Mouse (Mus musculus) limb, embryonic 14.5 days (tissue): ENCODE measurements around the gene Slc25a18. TPM values are rescaled to one million over a fixed set of nuclear protein-coding genes. Genes with fewer than 3 reads are reported as not detected.

Source experiments
- ATAC-seq: fragments of 200-750 bp; cut with Nextera tagmentation; 2 replicates; pipeline ENCODE4 v1.8.0; 2017; ENCODE audit warnings: low read depth, moderate number of reproducible peaks, moderate TSS enrichment; ENCODE audit not compliant: low FRiP score
- DNase-seq: peaks from one replicate; pipeline ENCODE4 v3.0.0-alpha.2; 2015; ENCODE audit warnings: low spot score
- H3K27ac ChIP-seq: fragments of 300-500 bp; sonication (generic); replicated peaks from 2 replicates; pipeline ENCODE4 v1.5.1; 2014; ENCODE audit warnings: low read depth, mild to moderate bottlenecking, low read length, moderate library complexity, mixed read lengths
- H3K27me3 ChIP-seq: fragments of 300-500 bp; sonication (generic); 2 replicates; pipeline ENCODE4 v1.6.1; 2014; ENCODE audit warnings: low read length, mixed read lengths; ENCODE audit not compliant: control insufficient read depth, insufficient read depth
- H3K36me3 ChIP-seq: fragments of 300-500 bp; sonication (generic); 2 replicates; pipeline ENCODE4 v1.6.1; 2014; ENCODE audit warnings: mild to moderate bottlenecking, low read length, moderate library complexity, mixed read lengths; ENCODE audit not compliant: control insufficient read depth, insufficient read depth
- H3K4me1 ChIP-seq: fragments of 300-500 bp; sonication (generic); 2 replicates; pipeline ENCODE4 v1.6.1; 2014; ENCODE audit warnings: antibody characterized with exemption, low read length, mixed read lengths; ENCODE audit not compliant: control insufficient read depth, insufficient read depth
- H3K4me2 ChIP-seq: fragments of 300-500 bp; sonication (generic); replicated peaks from 2 replicates; pipeline ENCODE4 v1.6.1; 2014; ENCODE audit warnings: low read depth, mild to moderate bottlenecking, low read length, moderate library complexity; ENCODE audit not compliant: severe bottlenecking
- H3K4me3 ChIP-seq: fragments of 300-500 bp; sonication (generic); replicated peaks from 2 replicates; pipeline ENCODE4 v1.5.1; 2014; ENCODE audit warnings: low read length
- H3K9ac ChIP-seq: fragments of 300-500 bp; sonication (generic); 2 replicates; pipeline ENCODE4 v1.6.1; 2014; ENCODE audit warnings: mild to moderate bottlenecking, low read depth, low read length, moderate library complexity; ENCODE audit not compliant: severe bottlenecking
- H3K9me3 ChIP-seq: fragments of 300-500 bp; sonication (generic); 2 replicates; pipeline ENCODE4 v1.6.1; 2016; ENCODE audit warnings: low read length; ENCODE audit not compliant: control insufficient read depth
- POLR2A ChIP-seq: fragments of 200-500 bp; IDR thresholded peaks from 2 replicates; pipeline ENCODE4 v1.8.0; 2012; ENCODE audit warnings: inconsistent platforms, mild to moderate bottlenecking, moderate library complexity, borderline replicate concordance; ENCODE audit not compliant: insufficient read depth, insufficient read length; ENCODE audit errors: extremely low read depth
- WGBS: fragments of 180-500 bp; shearing (Covaris S2); extraction: QIAGEN DNeasy Blood & Tissue Kit; methylation state at CpG from one replicate; pipeline ENCODE4 v1.1.7; 2014; 5-methylcytosine and 5-hydroxymethylcytosine counted together
- polyA plus RNA-seq, 2 experiments: library from polyadenylated mRNA; depleted of rRNA in 1 of 2; stranded (reverse) in 1 of 2; unstranded in 1 of 2; fragments of >200 nt; fragmentation: Nextera tagmentation in 1 of 2; extraction: Ambion mirVana in 1 of 2; gene quantifications; 2 replicates each; pipeline versions ENCODE4 v1.2.1 to v1.2.3; 2012 to 2014

Slc25a18 gene
- polyA plus RNA-seq (2012; rRNA removed), result 0.64 and 0.72 TPM in 2 replicates
- 0.96 and 1.1 TPM in 2 replicates for polyA plus RNA-seq (2014; fragmentation: Nextera tagmentation; extraction: Ambion mirVana)

- no peaks in the 10 kb centered on the region for H3K27me3 ChIP-seq
- H3K4me2 ChIP-seq, result no peak within 1 kb of the TSS
- no peak within 1 kb of the TSS for H3K9ac ChIP-seq
- no peak for ATAC-seq
- H3K36me3 ChIP-seq, result no peaks in the 10 kb centered on the region
- no peak within 1 kb of the TSS for H3K27ac ChIP-seq
- H3K4me3 ChIP-seq, result no peak within 1 kb of the TSS
- no peaks in the 10 kb centered on the region for H3K4me1 ChIP-seq
- TF ChIP-seq POLR2A, result no peak
- no peaks in the 10 kb centered on the region for H3K9me3 ChIP-seq
- 79% methylated on average over 5 of the region's 5 CpGs for WGBS
- no peak for DNase-seq
Observed at GRCm38 (mm10) chr6:120773149-120773628, at the start of gene Slc25a18. Gene Slc25a18, plus strand, starts transcription at chr6:120773578.

- DNase-seq (peak; percentile 27), ATAC-seq (no peak)
- Histone ChIP-seq H3K4me1 (no peaks in the 10 kb centered on the region), H3K9me3 (no peaks in the 10 kb centered on the region), H3K4me3 (no peak overlapping the region), H3K27ac (no peak overlapping the region), H3K27me3 (no peaks in the 10 kb centered on the region), H3K36me3 (no peaks in the 10 kb centered on the region), H3K4me2 (no peak overlapping the region), H3K9ac (no peak overlapping the region)
- 62% methylated on average over 2 of the region's 2 CpGs for WGBS
- TF ChIP-seq POLR2A, result no peak
Observed at GRCm38 (mm10) chr6:120725986-120726385, 47.4 kb upstream of the Slc25a18 start.

GRCm38 (mm10) chr6:120736011-120736410, 37.4 kb upstream of the Slc25a18 start:
- no peaks in the 10 kb centered on the region for H3K9me3 ChIP-seq
- H3K36me3 ChIP-seq, result peaks cover 7% of the 10 kb centered on the region; the same call in 1 of the 2 replicates
- TF ChIP-seq POLR2A, result no peak
- no peak overlapping the region for H3K27ac ChIP-seq
- no peak overlapping the region for H3K9ac ChIP-seq
- ATAC-seq (no peak), DNase-seq (no peak)
- no peak overlapping the region for H3K4me3 ChIP-seq
- WGBS, result 88% methylated on average over 3 of the region's 3 CpGs
- no peaks in the 10 kb centered on the region for H3K4me1 ChIP-seq
- no peak overlapping the region for H3K4me2 ChIP-seq
- no peaks in the 10 kb centered on the region for H3K27me3 ChIP-seq

- DNase-seq, result peak; percentile 75
- no peak for TF ChIP-seq POLR2A
- peaks cover 7% of the 10 kb centered on the region; the same call in 1 of the 2 replicates for H3K36me3 ChIP-seq
Observed at GRCm38 (mm10) chr6:120736566-120736965, 36.8 kb upstream of the Slc25a18 start.

GRCm38 (mm10) chr6:120743130-120743529, 30.2 kb upstream of the Slc25a18 start:
- no peaks in the 10 kb centered on the region for H3K4me1 ChIP-seq
- WGBS, result 91% methylated on average over 2 of the region's 2 CpGs
- TF ChIP-seq POLR2A, result no peak
- no peak overlapping the region for H3K9ac ChIP-seq
- no peak for ATAC-seq
- no peaks in the 10 kb centered on the region for H3K27me3 ChIP-seq
- no peaks in the 10 kb centered on the region for H3K9me3 ChIP-seq
- no peak overlapping the region for H3K27ac ChIP-seq
- H3K4me3 ChIP-seq, result no peak overlapping the region
- DNase-seq, result no peak
- no peak overlapping the region for H3K4me2 ChIP-seq
- H3K36me3 ChIP-seq, result peaks cover 5% of the 10 kb centered on the region; the same call in 1 of the 2 replicates

More at GRCm38 (mm10) chr6:120736566-120736965, 36.8 kb upstream of the Slc25a18 start:
- no peak overlapping the region for H3K9ac ChIP-seq
- no peaks in the 10 kb centered on the region for H3K4me1 ChIP-seq
- H3K27ac ChIP-seq, result no peak overlapping the region
- no peaks in the 10 kb centered on the region for H3K9me3 ChIP-seq
- no peak overlapping the region for H3K4me3 ChIP-seq
- no peaks in the 10 kb centered on the region for H3K27me3 ChIP-seq
- H3K4me2 ChIP-seq, result no peak overlapping the region
- peak; percentile 55; the same call in 1 of the 2 replicates for ATAC-seq
- 74% methylated on average over 3 of the region's 3 CpGs for WGBS
